Mouse (Mus musculus) left cerebral cortex, adult 18-20 months (tissue): ENCODE data around the gene Lrrc19. TPM values are rescaled to one million over a fixed set of nuclear protein-coding genes. Genes with fewer than 3 reads are reported as not detected.

ENCODE experiments used
- DNase-seq, 2 experiments: peaks; one replicate each; pipeline ENCODE4 v3.0.0; 2021 to 2022; ENCODE audit warnings: low spot score in 2 of 2, mixed read lengths in 1 of 2
- microRNA-seq, 2 experiments: library from miRNA; unstranded; fragments of <30 nt; microRNA quantifications; one replicate each; pipeline ENCODE4 v1.2.0; 2021
- total RNA-seq, 2 experiments: library from RNA; stranded (reverse); gene quantifications; 2 replicates each; pipeline ENCODE4 v1.2.3; 2021

The Lrrc19 gene
- total RNA-seq, 2 experiments from 2014 or later, result not detected

DNA sequence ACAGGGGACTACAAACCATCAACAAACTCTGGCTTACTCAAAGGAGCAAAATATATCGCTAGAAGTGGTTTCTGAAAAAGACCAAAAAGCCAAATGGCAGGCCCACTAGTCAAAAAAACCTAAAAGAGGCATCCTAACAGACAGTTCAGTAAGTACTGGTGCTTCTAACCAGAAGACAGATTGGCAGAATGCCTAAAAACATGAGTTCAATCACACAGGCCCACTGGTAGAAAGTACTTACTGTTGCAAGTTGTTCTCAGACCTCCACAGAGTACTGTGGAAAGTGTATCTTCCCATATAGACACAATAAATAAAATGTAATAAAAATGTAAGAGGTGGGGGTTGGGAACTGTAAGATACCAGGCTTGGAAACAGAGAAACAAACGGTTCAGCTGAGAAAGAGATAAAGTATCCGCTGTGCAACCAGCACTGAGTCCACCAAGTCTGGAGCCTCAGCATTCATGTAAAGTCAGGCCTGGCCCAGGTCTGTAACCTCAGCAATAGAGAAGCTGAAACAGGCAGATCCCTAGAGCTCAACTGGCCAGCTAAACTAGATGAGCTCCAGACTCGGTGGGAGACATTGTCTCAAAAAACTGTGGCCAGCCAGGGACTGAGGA, 58.1 kb downstream of the Lrrc19 start:
- no peak for DNase-seq

Small RNA genes lying within 50 kb of the gene (microRNA-seq; reads per million reads assigned to microRNA genes)
- gene Mir872, result 844 to 933 reads per million in 2 experiments

Other genes with a start within 250 kb of the Lrrc19 start
- not detected for gene Gm10306, start 93.6 kb downstream of the Lrrc19 start, total RNA-seq
- gene Caap1, start 93.3 kb downstream of the Lrrc19 start, total RNA-seq, result 10 to 100 TPM in 1 of 2 experiments, 1 to 10 TPM in 1; 9.9 to 10.5 TPM
- 10 to 100 TPM; 40.5 to 41.5 TPM for gene Plaa, start 46.9 kb downstream of the Lrrc19 start, total RNA-seq
- gene Ift74, start 35.7 kb downstream of the Lrrc19 start, total RNA-seq, result 10 to 100 TPM; 24.4 to 26.1 TPM
- 10 to 100 TPM in 1 of 2 experiments, 1 to 10 TPM in 1; 7.8 to 10.2 TPM for gene Tek, start 89.1 kb upstream of the Lrrc19 start, total RNA-seq